Mouse (Mus musculus): ENCODE results near the gene Uchl4. TPM values are rescaled to one million over a fixed set of nuclear protein-coding genes. Genes with fewer than 3 reads are reported as not detected.
"Not testable (repeated sequence)": the region's sequence is repeated elsewhere in the genome, so short reads cannot be mapped to it uniquely, and the experiment has no call there.

The Uchl4 gene
- polyA plus RNA-seq (2016; fragmentation: Nextera tagmentation; extraction: Ambion mirVana): 1.7 and 3.5 TPM in 2 replicates

DNA sequence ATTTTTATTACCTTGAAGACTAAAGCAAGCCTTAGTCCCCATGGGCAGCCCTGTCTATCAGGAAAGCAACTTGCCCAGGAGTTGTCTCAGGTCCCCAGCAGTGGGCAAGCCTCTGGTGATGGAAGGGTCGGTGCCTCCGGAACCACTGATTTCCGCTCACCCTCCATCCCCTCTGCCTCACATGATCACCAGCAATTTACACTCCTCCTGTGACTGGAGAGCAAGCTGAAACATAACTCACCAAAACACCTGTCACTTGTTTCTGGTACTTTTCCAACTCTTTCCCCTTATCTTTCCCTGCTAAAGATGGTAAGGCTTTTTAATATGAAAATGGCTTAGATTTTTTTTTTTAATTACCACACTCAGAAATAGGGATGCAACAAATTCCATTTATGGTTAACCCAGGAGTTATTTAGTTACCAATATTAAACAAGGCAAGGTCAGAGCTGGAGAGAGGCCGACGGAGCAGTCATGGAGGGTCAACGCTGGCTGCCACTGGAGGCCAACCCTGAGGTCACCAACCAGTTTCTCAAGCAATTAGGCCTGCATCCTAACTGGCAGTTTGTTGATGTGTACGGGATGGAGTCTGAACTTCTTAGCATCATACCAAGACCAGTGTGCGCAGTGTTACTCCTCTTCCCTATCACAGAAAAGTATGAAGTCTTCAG is at the start of gene Uchl4:
Uchl4 (plus strand) TSS at position 434 of the 668 bp plus-strand sequence.
- Histone ChIP-seq H3K4me1 (peaks cover 21% of the 10 kb centered on the region), H3K9me3 (no peaks in the 10 kb centered on the region), H3K4me3 (replicated peaks) (no peak within 1 kb of the TSS), H3K27me3 (no peaks in the 10 kb centered on the region), H3K36me3 (replicated peaks) (no peaks in the 10 kb centered on the region), H3K27ac (no peak within 1 kb of the TSS), H3K9ac (no peak within 1 kb of the TSS), H3K4me2 (no peak within 1 kb of the TSS)
- WGBS: 97% methylated on average over 8 of the region's 8 CpGs
- no peak for ATAC-seq (ENCODE audit: low FRiP score)

DNA sequence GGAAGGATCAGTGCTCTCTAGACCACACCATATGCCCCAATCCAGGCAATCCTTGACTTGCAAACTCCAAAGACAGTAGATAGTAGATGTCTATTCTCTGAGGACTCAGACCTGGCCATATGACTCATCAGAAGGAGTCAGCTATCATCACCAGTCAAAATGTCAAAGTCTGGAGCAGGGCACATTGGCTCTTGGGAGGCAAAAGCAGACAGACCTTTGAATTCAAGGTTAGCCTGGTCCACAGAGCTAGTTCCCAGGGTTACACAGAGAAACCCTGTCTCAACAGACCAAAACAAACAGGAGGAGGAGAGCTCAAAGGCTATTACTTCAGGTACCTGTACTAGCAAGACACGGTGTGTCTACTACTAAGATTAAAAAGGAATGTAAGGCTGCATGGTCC is 41.1 kb upstream of the Uchl4 start:
- Histone ChIP-seq H3K4me1 (no peaks in the 10 kb centered on the region), H3K9me3 (no peaks in the 10 kb centered on the region), H3K27me3 (no peaks in the 10 kb centered on the region), H3K9ac (no peak overlapping the region), H3K36me3 (replicated peaks) (peaks cover 43% of the 10 kb centered on the region), H3K27ac (no peak overlapping the region), H3K4me3 (replicated peaks) (no peak overlapping the region), H3K4me2 (no peak overlapping the region)
- ATAC-seq (ENCODE audit: low FRiP score): no peak
- 96% methylated on average over 1 of the region's 1 CpGs for WGBS

DNA sequence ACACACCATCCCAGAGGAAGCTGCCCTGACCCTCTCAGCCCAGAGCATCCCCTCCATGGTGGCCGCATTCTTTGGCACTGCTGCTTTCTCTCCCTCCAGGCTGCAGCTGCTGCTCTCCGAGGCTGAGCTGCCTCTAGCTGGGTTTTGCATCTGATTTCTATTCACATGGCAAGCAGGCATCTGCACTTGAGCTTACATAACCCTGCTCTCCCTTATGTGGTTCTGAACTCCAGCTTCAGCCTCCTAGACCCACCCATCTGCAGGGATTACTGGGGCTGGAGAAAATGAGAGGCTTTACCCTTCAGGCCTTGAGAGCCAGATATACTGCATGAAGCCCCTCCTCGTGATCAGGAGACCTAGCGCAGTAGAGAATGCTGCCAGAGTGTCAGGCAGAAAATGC is 39.4 kb upstream of the Uchl4 start:
- H3K27me3 ChIP-seq: no peaks in the 10 kb centered on the region
- no peak overlapping the region for H3K4me3 ChIP-seq (replicated peaks)
- peaks cover 32% of the 10 kb centered on the region for H3K36me3 ChIP-seq (replicated peaks)
- H3K9ac ChIP-seq: no peak overlapping the region; the same call in 1 of the 2 replicates
- H3K4me1 ChIP-seq: no peaks in the 10 kb centered on the region
- no peak for ATAC-seq (ENCODE audit: low FRiP score)
- WGBS: 67% methylated on average over 4 of the region's 4 CpGs
- no peak overlapping the region for H3K4me2 ChIP-seq
- no peak overlapping the region for H3K27ac ChIP-seq
- no peaks in the 10 kb centered on the region for H3K9me3 ChIP-seq

DNA sequence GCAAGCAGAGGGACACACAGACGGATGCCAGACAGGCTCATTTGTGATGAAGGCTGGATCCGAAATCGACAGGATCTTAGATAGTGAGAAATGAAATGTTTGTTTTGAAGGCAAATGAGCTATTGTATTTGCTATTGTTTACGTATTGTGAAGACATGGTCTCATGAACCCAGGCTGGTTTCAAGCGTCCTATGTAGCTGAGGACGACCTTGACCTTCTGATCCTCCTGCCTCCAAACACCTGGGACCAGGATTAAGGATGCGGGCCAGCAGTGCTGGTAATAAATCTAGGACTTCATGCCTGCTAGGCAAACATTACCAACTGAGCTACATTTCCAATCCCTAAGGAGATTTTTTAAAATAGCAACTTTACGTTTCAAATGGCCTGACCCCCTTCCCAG is 37.5 kb upstream of the Uchl4 start:
- Histone ChIP-seq H3K27me3 (no peaks in the 10 kb centered on the region), H3K4me2 (no peak overlapping the region), H3K9ac (no peak overlapping the region), H3K4me1 (no peaks in the 10 kb centered on the region), H3K9me3 (no peaks in the 10 kb centered on the region), H3K27ac (no peak overlapping the region), H3K36me3 (replicated peaks) (peaks cover 20% of the 10 kb centered on the region), H3K4me3 (replicated peaks) (no peak overlapping the region)
- 90% methylated on average over 8 of the region's 8 CpGs for WGBS
- no peak for ATAC-seq (ENCODE audit: low FRiP score)

DNA sequence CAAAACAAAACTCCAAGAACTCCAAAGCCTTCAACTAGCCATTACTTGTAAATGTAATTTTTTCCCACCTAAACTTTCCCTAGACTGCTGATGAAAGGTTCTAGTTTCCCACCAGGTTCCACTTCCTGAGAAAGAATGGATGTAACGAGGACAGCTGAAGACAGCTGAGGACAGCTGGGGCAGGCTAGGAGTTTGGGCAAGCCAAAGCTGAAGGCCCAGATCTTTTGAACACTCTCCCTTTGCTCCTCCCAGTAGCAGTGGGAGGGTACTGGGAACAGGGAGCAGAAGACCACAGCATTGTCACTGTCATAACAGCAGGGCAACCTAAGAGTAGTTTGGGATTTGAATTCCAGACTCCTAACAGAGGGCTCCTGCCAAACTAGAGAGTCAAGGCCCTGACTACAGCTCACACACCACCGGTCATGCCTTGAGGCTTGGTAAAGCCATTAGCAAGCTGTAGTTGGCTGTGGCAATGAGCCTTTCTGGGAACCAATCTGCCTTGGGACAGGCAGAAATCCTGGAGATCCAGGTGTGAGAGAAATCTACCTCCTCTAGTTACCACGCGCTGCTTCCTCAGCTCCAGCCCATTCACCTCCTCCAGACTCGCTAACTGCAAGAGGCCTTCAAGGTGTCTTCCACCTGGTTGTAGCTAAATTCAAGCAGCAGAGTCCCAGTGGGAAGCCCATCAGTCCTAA is 36.8 kb upstream of the Uchl4 start:
- Histone ChIP-seq H3K4me2 (no peak overlapping the region), H3K4me3 (replicated peaks) (no peak overlapping the region), H3K27me3 (no peaks in the 10 kb centered on the region), H3K36me3 (replicated peaks) (peaks cover 18% of the 10 kb centered on the region), H3K27ac (no peak overlapping the region), H3K9me3 (no peaks in the 10 kb centered on the region), H3K4me1 (no peaks in the 10 kb centered on the region), H3K9ac (no peak overlapping the region)
- 90% methylated on average over 5 of the region's 5 CpGs for WGBS
- ATAC-seq (ENCODE audit: low FRiP score): no peak

DNA sequence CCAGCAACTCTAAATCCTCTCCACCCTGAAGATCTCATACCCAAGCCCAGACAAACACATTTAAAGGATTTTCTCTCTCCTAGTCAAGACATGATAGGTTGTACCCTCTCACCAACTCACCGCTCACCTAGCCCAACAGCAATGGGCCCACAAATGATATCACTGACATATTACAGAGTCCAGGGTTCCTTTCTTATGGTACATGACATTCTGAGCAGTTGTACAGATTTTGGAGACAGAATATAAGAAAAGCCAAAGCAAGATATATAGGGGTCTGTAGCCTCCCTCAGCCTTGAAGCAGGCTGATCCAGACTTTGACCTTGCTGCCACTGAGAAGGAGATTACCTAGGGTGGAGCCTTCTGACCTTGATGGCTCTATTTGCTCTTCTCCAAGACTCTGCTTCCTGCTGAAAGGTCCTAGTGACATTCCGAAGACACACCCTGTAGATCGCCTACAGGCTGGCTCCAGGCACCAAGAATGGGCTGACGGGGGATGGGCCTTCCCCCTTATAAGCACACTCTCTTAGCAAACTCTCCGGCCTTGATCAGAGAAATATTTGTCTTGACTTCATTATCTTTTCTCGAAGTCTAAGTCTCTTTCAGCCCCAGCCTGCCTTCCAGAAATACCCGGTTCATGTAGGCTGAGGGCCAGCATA is 36.1 kb upstream of the Uchl4 start:
- not testable (repeated sequence) for H3K4me3 ChIP-seq (replicated peaks); ATAC-seq (ENCODE audit: low FRiP score); H3K4me2 ChIP-seq; H3K27me3 ChIP-seq; H3K4me1 ChIP-seq; H3K9ac ChIP-seq; H3K9me3 ChIP-seq; H3K27ac ChIP-seq
- peaks cover 17% of the 10 kb centered on the region; the same call in 1 of the 2 replicates for H3K36me3 ChIP-seq (replicated peaks)
- 95% methylated on average over 7 of the region's 7 CpGs for WGBS

DNA sequence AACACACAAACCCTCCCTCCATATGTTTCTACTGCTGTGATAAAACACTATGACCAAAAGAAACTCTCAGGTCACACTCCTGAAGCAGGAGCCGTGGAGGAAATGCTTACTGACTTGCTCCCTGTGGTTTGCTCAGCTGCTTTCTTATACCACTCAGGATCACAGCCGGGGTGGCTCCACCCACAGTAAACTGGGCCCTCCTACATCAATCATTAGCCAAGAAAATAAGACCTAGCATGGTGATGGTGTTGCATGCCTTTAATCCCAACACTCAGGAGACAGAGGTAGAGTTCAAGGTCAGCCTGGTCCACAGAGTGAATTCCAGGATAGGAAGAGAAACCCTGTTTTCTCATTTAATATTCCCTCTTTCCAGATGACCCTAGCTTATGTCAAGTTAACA is 35.1 kb upstream of the Uchl4 start:
- Histone ChIP-seq H3K4me3 (replicated peaks) (no peak overlapping the region), H3K27ac (no peak overlapping the region), H3K27me3 (no peaks in the 10 kb centered on the region), H3K4me2 (no peak overlapping the region), H3K4me1 (no peaks in the 10 kb centered on the region), H3K36me3 (replicated peaks) (peaks cover 24% of the 10 kb centered on the region), H3K9me3 (no peaks in the 10 kb centered on the region), H3K9ac (no peak overlapping the region)
- ATAC-seq (ENCODE audit: low FRiP score): no peak
- 91% methylated on average over 2 of the region's 2 CpGs for WGBS

DNA sequence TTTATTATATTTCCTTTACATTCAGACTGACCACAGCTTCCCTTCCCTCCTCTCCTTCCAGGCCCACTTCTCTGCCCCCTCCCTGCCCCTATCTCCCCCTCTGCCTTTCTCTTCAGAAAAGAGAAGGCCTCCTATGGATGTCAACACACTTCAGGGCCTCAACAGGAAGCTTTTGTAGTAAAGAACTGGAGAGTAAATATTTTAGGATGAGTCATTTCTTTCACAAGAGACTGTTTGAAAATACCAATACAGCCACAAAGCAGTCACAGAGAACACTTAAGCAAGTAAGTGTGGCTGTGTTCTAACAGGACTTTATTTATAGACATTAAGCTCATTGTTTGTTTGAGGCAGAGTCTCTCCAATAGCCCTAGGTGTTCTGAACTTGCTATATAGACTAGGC is 32.7 kb upstream of the Uchl4 start:
- Histone ChIP-seq H3K27me3 (no peaks in the 10 kb centered on the region), H3K4me1 (no peaks in the 10 kb centered on the region), H3K4me2 (no peak overlapping the region), H3K9ac (no peak overlapping the region), H3K27ac (no peak overlapping the region), H3K4me3 (replicated peaks) (no peak overlapping the region), H3K36me3 (replicated peaks) (peaks cover 30% of the 10 kb centered on the region), H3K9me3 (no peaks in the 10 kb centered on the region)
- no peak for ATAC-seq (ENCODE audit: low FRiP score)

DNA sequence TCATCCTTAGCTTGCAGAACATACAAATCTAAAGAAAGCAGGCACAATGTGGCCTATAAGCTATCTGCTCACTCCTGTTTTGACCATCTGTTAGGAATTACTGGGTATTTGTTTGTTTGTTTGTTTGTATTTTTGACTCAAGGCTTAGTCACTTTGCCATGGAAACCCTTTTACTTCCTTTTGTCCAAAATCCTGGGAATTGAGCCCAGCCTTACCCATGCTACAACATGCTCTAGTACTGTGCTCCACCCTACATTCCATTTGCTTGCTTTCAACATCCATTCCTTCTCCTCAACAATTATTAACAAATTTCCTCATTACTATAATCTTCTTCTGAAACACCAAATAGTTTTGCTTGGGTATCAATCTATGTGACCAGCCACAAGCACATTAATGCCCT is 32.1 kb upstream of the Uchl4 start:
- H3K27ac ChIP-seq: no peak overlapping the region
- H3K4me1 ChIP-seq: no peaks in the 10 kb centered on the region
- no peaks in the 10 kb centered on the region for H3K9me3 ChIP-seq
- peaks cover 30% of the 10 kb centered on the region for H3K36me3 ChIP-seq (replicated peaks)
- no peak for ATAC-seq (ENCODE audit: low FRiP score)
- H3K27me3 ChIP-seq: no peaks in the 10 kb centered on the region
- H3K4me2 ChIP-seq: no peak overlapping the region
- H3K9ac ChIP-seq: no peak overlapping the region
- H3K4me3 ChIP-seq (replicated peaks): no peak overlapping the region

DNA sequence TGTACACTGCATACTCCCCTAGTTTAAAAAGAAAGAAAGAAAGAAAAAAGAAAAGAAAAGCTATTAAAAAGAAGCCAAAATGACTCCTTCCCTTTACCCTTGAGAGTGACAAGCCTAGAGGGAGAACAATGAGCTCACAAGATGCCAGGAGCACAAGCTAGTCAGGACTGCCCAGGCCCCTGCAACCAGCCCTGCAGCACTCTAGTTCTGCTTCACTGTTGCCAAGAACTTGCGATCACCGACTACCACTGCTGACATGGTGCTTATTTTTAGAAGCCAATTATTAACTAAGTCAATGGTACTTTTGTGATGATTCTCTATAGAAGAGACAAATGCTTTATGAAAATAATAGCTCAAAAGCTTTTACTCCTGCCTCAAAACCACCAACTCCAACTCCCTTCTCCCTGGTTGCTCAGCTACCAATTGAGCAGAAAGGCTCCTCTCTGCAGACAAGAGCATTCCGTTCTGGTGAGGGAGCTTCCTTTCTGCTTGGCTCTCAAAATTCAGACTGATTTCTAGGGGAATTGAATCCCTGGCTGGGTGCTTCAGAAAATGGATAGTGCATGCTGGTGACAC is 27.4 kb upstream of the Uchl4 start:
- no peaks in the 10 kb centered on the region for H3K27me3 ChIP-seq
- no peak overlapping the region for H3K4me2 ChIP-seq
- H3K4me3 ChIP-seq (replicated peaks): no peak overlapping the region
- no peak overlapping the region for H3K9ac ChIP-seq
- no peaks in the 10 kb centered on the region for H3K4me1 ChIP-seq
- no peak overlapping the region for H3K27ac ChIP-seq
- ATAC-seq (ENCODE audit: low FRiP score): no peak
- H3K9me3 ChIP-seq: no peaks in the 10 kb centered on the region
- H3K36me3 ChIP-seq (replicated peaks): peaks cover 43% of the 10 kb centered on the region
- WGBS: 73% methylated on average over 3 of the region's 3 CpGs

DNA sequence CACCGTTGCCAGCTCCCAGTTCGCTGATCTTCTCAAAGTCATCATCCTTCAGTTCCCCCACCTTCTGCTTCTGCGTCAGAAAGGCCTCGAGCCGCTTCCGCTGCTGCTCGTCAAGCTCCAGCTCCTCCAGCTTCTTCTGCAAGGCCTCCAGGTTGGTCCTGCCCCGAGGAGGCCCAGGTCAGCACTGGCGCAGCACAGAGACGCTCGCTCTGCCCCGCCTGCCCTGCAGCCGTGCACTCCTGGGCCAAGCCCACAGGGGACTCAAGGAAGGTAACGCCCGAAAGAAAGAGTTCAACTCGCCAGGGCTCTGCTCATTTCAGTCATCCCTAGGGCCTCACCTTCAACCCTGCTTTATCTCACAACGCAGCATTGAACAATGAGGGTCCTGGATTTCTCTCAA is 20.5 kb upstream of the Uchl4 start:
- no peak overlapping the region for H3K27ac ChIP-seq
- H3K9me3 ChIP-seq: no peaks in the 10 kb centered on the region
- no peaks in the 10 kb centered on the region for H3K4me1 ChIP-seq
- peaks cover 16% of the 10 kb centered on the region for H3K36me3 ChIP-seq (replicated peaks)
- H3K4me3 ChIP-seq (replicated peaks): no peak overlapping the region
- H3K4me2 ChIP-seq: no peak overlapping the region
- 91% methylated on average over 17 of the region's 17 CpGs for WGBS
- no peak for ATAC-seq (ENCODE audit: low FRiP score)
- H3K27me3 ChIP-seq: no peaks in the 10 kb centered on the region
- H3K9ac ChIP-seq: no peak overlapping the region

DNA sequence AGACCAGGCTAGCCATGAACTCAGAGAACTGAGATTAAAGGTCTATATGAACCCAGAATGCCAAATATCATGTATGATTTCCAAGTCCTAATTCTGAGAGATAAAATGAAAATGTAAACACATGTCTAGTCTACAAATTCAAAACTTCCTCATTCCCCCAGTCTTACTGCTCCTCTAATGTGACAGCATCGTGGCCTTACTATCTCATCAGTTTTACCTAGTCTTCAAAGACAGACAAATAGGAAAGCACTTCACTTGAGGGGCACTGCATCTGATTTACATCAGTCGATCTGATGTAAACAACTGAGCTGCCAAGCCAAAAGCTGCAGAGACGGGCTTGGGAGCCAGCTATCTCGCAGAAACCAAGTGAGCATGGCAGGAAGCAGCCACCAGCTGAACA is 18.9 kb upstream of the Uchl4 start:
- whole genome bisulfite sequencing: 88% methylated on average over 4 of the region's 4 CpGs
- no peak for ATAC-seq (ENCODE audit: low FRiP score)
- no peaks in the 10 kb centered on the region for H3K9me3 ChIP-seq
- no peak overlapping the region for H3K4me3 ChIP-seq (replicated peaks)
- no peak overlapping the region for H3K27ac ChIP-seq
- H3K9ac ChIP-seq: no peak overlapping the region
- no peaks in the 10 kb centered on the region for H3K27me3 ChIP-seq
- H3K4me1 ChIP-seq: no peaks in the 10 kb centered on the region
- H3K4me2 ChIP-seq: no peak overlapping the region
- H3K36me3 ChIP-seq (replicated peaks): peaks cover 7% of the 10 kb centered on the region

Data from forebrain, embryonic 12.5 days (tissue).